Mouse (Mus musculus) forebrain, embryonic 14.5 days (tissue): ENCODE measurements around the gene Efnb1. TPM values are rescaled to one million over a fixed set of nuclear protein-coding genes. Genes with fewer than 3 reads are reported as not detected.
"Not testable (repeated sequence)": the region's sequence is repeated elsewhere in the genome, so short reads cannot be mapped to it uniquely, and the experiment has no call there.

Experiments
- ATAC-seq: fragments of 200-750 bp; cut with Nextera tagmentation; 2 replicates; pipeline ENCODE4 v1.8.0; 2017; ENCODE audit warnings: mild to moderate bottlenecking, moderate library complexity
- DNase-seq: peaks from one replicate; pipeline ENCODE4 v3.0.0-alpha.2; 2015; ENCODE audit warnings: low spot score
- H3K27ac ChIP-seq: fragments of 300-500 bp; sonication (generic); 2 replicates; pipeline ENCODE4 v1.5.1; 2014; ENCODE audit warnings: low read depth, mild to moderate bottlenecking, control low read depth, low read length, moderate library complexity
- H3K27me3 ChIP-seq: fragments of 300-500 bp; sonication (generic); replicated peaks from 2 replicates; pipeline ENCODE4 v1.6.1; 2014; ENCODE audit warnings: low read length, control low read depth, mixed read lengths; ENCODE audit not compliant: control insufficient read depth, insufficient read depth
- H3K36me3 ChIP-seq: fragments of 300-500 bp; sonication (generic); 2 replicates; pipeline ENCODE4 v1.6.1; 2014; ENCODE audit warnings: low read length, control low read depth; ENCODE audit not compliant: control insufficient read depth, insufficient read depth
- H3K4me1 ChIP-seq: fragments of 300-500 bp; sonication (generic); 2 replicates; pipeline ENCODE4 v1.6.1; 2014; ENCODE audit warnings: antibody characterized with exemption, low read length, control low read depth; ENCODE audit not compliant: control insufficient read depth, insufficient read depth
- H3K4me2 ChIP-seq: fragments of 300-500 bp; sonication (generic); 2 replicates; pipeline ENCODE4 v1.6.1; 2014; ENCODE audit warnings: mild to moderate bottlenecking, control low read depth, low read length
- H3K4me3 ChIP-seq: fragments of 300-500 bp; sonication (generic); 2 replicates; pipeline ENCODE4 v1.5.1; 2014; ENCODE audit warnings: low read depth, low read length, control low read depth
- H3K9ac ChIP-seq: fragments of 300-500 bp; sonication (generic); 2 replicates; pipeline ENCODE4 v1.6.1; 2014; ENCODE audit warnings: mild to moderate bottlenecking, low read length, control low read depth, moderate library complexity
- H3K9me3 ChIP-seq: fragments of 300-500 bp; sonication (generic); replicated peaks from 2 replicates; pipeline ENCODE4 v1.6.1; 2016; ENCODE audit warnings: low read length, control low read depth, mixed read lengths; ENCODE audit not compliant: control insufficient read depth
- WGBS: fragments of 180-500 bp; shearing (Covaris S2); extraction: QIAGEN DNeasy Blood & Tissue Kit; methylation state at CpG from one replicate; pipeline ENCODE4 v1.1.7; 2014; 5-methylcytosine and 5-hydroxymethylcytosine counted together
- polyA plus RNA-seq: library from polyadenylated mRNA; unstranded; fragments of >200 nt; fragmentation: Nextera tagmentation; extraction: Ambion mirVana; gene quantifications from 2 replicates; pipeline ENCODE4 v1.2.1, GENCODE M21; 2014

The Efnb1 gene
- polyA plus RNA-seq = 44.4 and 46.5 TPM in 2 replicates

GRCm38 (mm10) chrX:99135523-99136258, at the start of gene Efnb1:
TSS of gene Efnb1 (plus strand) at chrX:99136130.
- WGBS = 40% methylated on average over 35 of the region's 35 CpGs
- H3K9ac ChIP-seq = peak within 1 kb of the TSS; percentile 96
- ATAC-seq = peak; percentile 91

GRCm38 (mm10) chrX:99092704-99093103, 43.2 kb upstream of the Efnb1 start:
- Histone ChIP-seq H3K36me3 (no peaks in the 10 kb centered on the region), H3K9me3 (no peaks in the 10 kb centered on the region), H3K27ac (no peak overlapping the region), H3K4me2 (no peak overlapping the region), H3K27me3 (no peaks in the 10 kb centered on the region), H3K9ac (no peak overlapping the region), H3K4me1 (no peaks in the 10 kb centered on the region), H3K4me3 (no peak overlapping the region)
- ATAC-seq = no peak
- 74% methylated on average over 2 of the region's 2 CpGs for WGBS
- no peak for DNase-seq

More at GRCm38 (mm10) chrX:99135523-99136258, at the start of gene Efnb1:
- Histone ChIP-seq H3K4me2 (peak within 1 kb of the TSS; percentile 75), H3K4me1 (no peaks in the 10 kb centered on the region), H3K4me3 (peak within 1 kb of the TSS; percentile 64), H3K27ac (peak within 1 kb of the TSS; percentile 88), H3K36me3 (peaks cover 4% of the 10 kb centered on the region; the same call in 1 of the 2 replicates), H3K9me3 (no peaks in the 10 kb centered on the region), H3K27me3 (no peaks in the 10 kb centered on the region)
- peak; percentile 97 for DNase-seq

GRCm38 (mm10) chrX:99111088-99111724, 24.7 kb upstream of the Efnb1 start:
- not testable (repeated sequence) for DNase-seq, H3K4me1 ChIP-seq, H3K9me3 ChIP-seq, H3K36me3 ChIP-seq, H3K4me3 ChIP-seq, H3K9ac ChIP-seq, H3K4me2 ChIP-seq, H3K27me3 ChIP-seq, H3K27ac ChIP-seq
- peak; percentile 52 for ATAC-seq
- WGBS = 79% methylated on average over 4 of the region's 10 CpGs

- WGBS = 86% methylated on average over 5 of the region's 5 CpGs
- ATAC-seq (no peak), DNase-seq (no peak)
- no peak overlapping the region for H3K9ac ChIP-seq
- no peaks in the 10 kb centered on the region for H3K36me3 ChIP-seq
- H3K4me3 ChIP-seq = no peak overlapping the region
- no peak overlapping the region for H3K27ac ChIP-seq
- no peaks in the 10 kb centered on the region for H3K9me3 ChIP-seq
- H3K4me1 ChIP-seq = no peaks in the 10 kb centered on the region
- H3K27me3 ChIP-seq = no peaks in the 10 kb centered on the region
- H3K4me2 ChIP-seq = no peak overlapping the region
Observed at GRCm38 (mm10) chrX:99119510-99119909, 16.4 kb upstream of the Efnb1 start.

GRCm38 (mm10) chrX:99130059-99130458, 5.9 kb upstream of the Efnb1 start:
- WGBS = 34% methylated on average over 3 of the region's 3 CpGs
- Histone ChIP-seq H3K27ac (no peak overlapping the region), H3K27me3 (no peaks in the 10 kb centered on the region), H3K9me3 (no peaks in the 10 kb centered on the region), H3K36me3 (no peaks in the 10 kb centered on the region), H3K9ac (no peak overlapping the region), H3K4me1 (no peaks in the 10 kb centered on the region), H3K4me2 (no peak overlapping the region), H3K4me3 (no peak overlapping the region)
- ATAC-seq (peak; percentile 42; the same call in 1 of the 2 replicates), DNase-seq (peak; percentile 66)

GRCm38 (mm10) chrX:99132573-99132972, 3.4 kb upstream of the Efnb1 start:
- H3K36me3 ChIP-seq = no peaks in the 10 kb centered on the region
- no peak overlapping the region for H3K27ac ChIP-seq
- no peaks in the 10 kb centered on the region for H3K27me3 ChIP-seq
- DNase-seq = no peak
- no peak overlapping the region for H3K4me2 ChIP-seq
- WGBS = 80% methylated on average over 6 of the region's 6 CpGs
- no peak for ATAC-seq
- H3K4me1 ChIP-seq = no peaks in the 10 kb centered on the region
- H3K4me3 ChIP-seq = no peak overlapping the region
- H3K9ac ChIP-seq = no peak overlapping the region
- no peaks in the 10 kb centered on the region for H3K9me3 ChIP-seq

GRCm38 (mm10) chrX:99134891-99135290, 1.0 kb upstream of the Efnb1 start:
- H3K9me3 ChIP-seq = no peaks in the 10 kb centered on the region
- DNase-seq = peak; percentile 93
- peak overlapping the region; percentile 52 for H3K4me2 ChIP-seq
- H3K4me1 ChIP-seq = no peaks in the 10 kb centered on the region
- H3K36me3 ChIP-seq = peaks cover 3% of the 10 kb centered on the region; the same call in 1 of the 2 replicates
- H3K9ac ChIP-seq = peak overlapping the region; percentile 55; the same call in 1 of the 2 replicates
- H3K27me3 ChIP-seq = no peaks in the 10 kb centered on the region
- peak overlapping the region; percentile 88 for H3K27ac ChIP-seq
- peak; percentile 67 for ATAC-seq
- H3K4me3 ChIP-seq = peak overlapping the region; percentile 64; the same call in 1 of the 2 replicates
- WGBS = 37% methylated on average over 14 of the region's 14 CpGs

DNA sequence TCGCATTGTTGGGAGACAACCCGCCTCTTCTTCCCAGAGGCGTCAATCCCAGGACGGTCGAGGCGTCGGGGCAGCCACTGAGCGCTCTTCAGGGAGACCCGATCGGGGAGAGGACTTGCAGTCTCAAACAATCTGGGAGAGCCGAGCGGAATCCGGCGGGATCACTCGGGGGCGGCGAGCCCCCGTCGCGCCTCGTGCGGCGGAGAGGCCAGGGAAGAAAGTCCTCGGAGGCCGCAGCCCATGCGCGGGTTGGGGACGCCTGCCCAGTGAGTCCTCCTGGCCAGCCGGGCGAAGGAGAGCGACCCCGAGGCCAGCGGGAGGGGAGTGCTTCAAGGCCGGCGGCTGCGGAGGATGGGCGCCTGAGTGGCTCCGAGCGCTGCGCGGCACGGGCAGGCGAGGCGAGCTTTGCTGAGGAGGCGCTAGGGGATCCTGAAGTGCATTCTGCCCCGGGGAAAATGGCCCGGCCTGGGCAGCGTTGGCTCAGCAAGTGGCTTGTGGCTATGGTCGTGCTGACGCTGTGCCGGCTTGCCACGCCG, 569 bp downstream of the Efnb1 start:
- 45% methylated on average over 53 of the region's 53 CpGs for WGBS
- ATAC-seq = no peak
- H3K4me2 ChIP-seq = peak overlapping the region; percentile 75
- no peaks in the 10 kb centered on the region for H3K27me3 ChIP-seq
- no peaks in the 10 kb centered on the region for H3K9me3 ChIP-seq
- peak overlapping the region; percentile 85 for H3K27ac ChIP-seq
- peaks cover 4% of the 10 kb centered on the region; the same call in 1 of the 2 replicates for H3K36me3 ChIP-seq
- H3K4me1 ChIP-seq = peaks cover 4% of the 10 kb centered on the region; the same call in 1 of the 2 replicates
- peak overlapping the region; percentile 96 for H3K9ac ChIP-seq
- no peak for DNase-seq
- peak overlapping the region; percentile 64 for H3K4me3 ChIP-seq
